Mouse (Mus musculus) hindbrain, embryonic 13.5 days (tissue): Measurements from ENCODE around the gene Mboat1. TPM values are rescaled to one million over a fixed set of nuclear protein-coding genes. Genes with fewer than 3 reads are reported as not detected.

ENCODE experiments used
- ATAC-seq: fragments of 200-750 bp; cut with Nextera tagmentation; 2 replicates; pipeline ENCODE4 v1.8.0; 2017; ENCODE audit warnings: moderate TSS enrichment; ENCODE audit not compliant: low FRiP score
- H3K27ac ChIP-seq: fragments of 300-500 bp; sonication (generic); 2 replicates; pipeline ENCODE4 v1.5.1; 2015; ENCODE audit warnings: inconsistent platforms, mild to moderate bottlenecking, moderate library complexity
- H3K27me3 ChIP-seq: fragments of 300-500 bp; sonication (generic); 2 replicates; pipeline ENCODE4 v1.6.1; 2015; ENCODE audit warnings: mild to moderate bottlenecking, inconsistent platforms
- H3K36me3 ChIP-seq: fragments of 300-500 bp; sonication (generic); 2 replicates; pipeline ENCODE4 v1.6.1; 2015; ENCODE audit warnings: mild to moderate bottlenecking, inconsistent platforms
- H3K4me1 ChIP-seq: fragments of 300-500 bp; sonication (generic); replicated peaks from 2 replicates; pipeline ENCODE4 v1.6.1; 2015; ENCODE audit warnings: inconsistent platforms
- H3K4me2 ChIP-seq: fragments of 300-500 bp; sonication (generic); 2 replicates; pipeline ENCODE4 v1.6.1; 2015; ENCODE audit warnings: inconsistent platforms, mild to moderate bottlenecking, moderate library complexity
- H3K4me3 ChIP-seq: fragments of 300-500 bp; sonication (generic); 2 replicates; pipeline ENCODE4 v1.5.1; 2015; ENCODE audit warnings: mild to moderate bottlenecking, inconsistent platforms
- H3K9ac ChIP-seq: fragments of 300-500 bp; sonication (generic); 2 replicates; pipeline ENCODE4 v1.6.1; 2015; ENCODE audit warnings: mild to moderate bottlenecking, inconsistent platforms
- H3K9me3 ChIP-seq: fragments of 300-500 bp; sonication (generic); 2 replicates; pipeline ENCODE4 v1.6.1; 2016; ENCODE audit warnings: inconsistent platforms
- WGBS: fragments of 180-500 bp; shearing (Covaris S2); methylation state at CpG from one replicate; pipeline ENCODE4 v1.1.7; 2015; 5-methylcytosine and 5-hydroxymethylcytosine counted together
- polyA plus RNA-seq: library from polyadenylated mRNA; unstranded; fragments of >200 nt; fragmentation: Nextera tagmentation; extraction: Ambion mirVana; gene quantifications from 2 replicates; pipeline ENCODE4 v1.2.1, GENCODE M21; 2015

Mboat1 gene
- polyA plus RNA-seq, 1 experiment from 2014 or later: 2.6 TPM

GRCm38 (mm10) chr13:30258802-30259201 is 122.5 kb downstream of the Mboat1 start:
- Histone ChIP-seq H3K9ac (no peak overlapping the region), H3K27me3 (0 out of 2 replicates have a peak, but pooled peaks cover 3% of the 10 kb centered on the region), H3K36me3 (no peaks in the 10 kb centered on the region), H3K9me3 (no peaks in the 10 kb centered on the region), H3K4me2 (no peak overlapping the region), H3K27ac (no peak overlapping the region), H3K4me3 (no peak overlapping the region), H3K4me1 (peaks cover 8% of the 10 kb centered on the region)
- 67% methylated on average over 10 of the region's 10 CpGs for WGBS
- no peak for ATAC-seq

GRCm38 (mm10) chr13:30259326-30259725 is 123.0 kb downstream of the Mboat1 start:
- 95% methylated on average over 9 of the region's 9 CpGs for WGBS
- no peak for ATAC-seq

GRCm38 (mm10) chr13:30259912-30260560 is 123.7 kb downstream of the Mboat1 start:
- Histone ChIP-seq H3K9me3 (no peaks in the 10 kb centered on the region), H3K4me3 (no peak overlapping the region), H3K36me3 (no peaks in the 10 kb centered on the region), H3K4me1 (peaks cover 4% of the 10 kb centered on the region), H3K27ac (no peak overlapping the region), H3K9ac (no peak overlapping the region), H3K27me3 (0 out of 2 replicates have a peak, but pooled peaks cover 3% of the 10 kb centered on the region), H3K4me2 (no peak overlapping the region)
- peak; percentile 62; the same call in 1 of the 2 replicates for ATAC-seq
- WGBS: 14% methylated on average over 8 of the region's 8 CpGs

More at GRCm38 (mm10) chr13:30259326-30259725, 123.0 kb downstream of the Mboat1 start:
- no peak overlapping the region for H3K9ac ChIP-seq
- no peaks in the 10 kb centered on the region for H3K9me3 ChIP-seq
- no peak overlapping the region for H3K27ac ChIP-seq
- peaks cover 4% of the 10 kb centered on the region for H3K4me1 ChIP-seq
- H3K4me3 ChIP-seq: no peak overlapping the region
- no peaks in the 10 kb centered on the region for H3K36me3 ChIP-seq
- no peak overlapping the region for H3K4me2 ChIP-seq
- 0 out of 2 replicates have a peak, but pooled peaks cover 3% of the 10 kb centered on the region for H3K27me3 ChIP-seq

GRCm38 (mm10) chr13:30263681-30264080 is 127.4 kb downstream of the Mboat1 start:
- H3K4me1 ChIP-seq: peaks cover 4% of the 10 kb centered on the region
- H3K27me3 ChIP-seq: 0 out of 2 replicates have a peak, but pooled peaks cover 3% of the 10 kb centered on the region
- H3K36me3 ChIP-seq: no peaks in the 10 kb centered on the region
- no peaks in the 10 kb centered on the region for H3K9me3 ChIP-seq
- 0 out of 2 replicates have a peak, but pooled peaks have one; percentile 41 for ATAC-seq
- no peak overlapping the region for H3K4me2 ChIP-seq
- H3K4me3 ChIP-seq: no peak overlapping the region
- H3K27ac ChIP-seq: no peak overlapping the region
- 84% methylated on average over 2 of the region's 2 CpGs for WGBS
- no peak overlapping the region for H3K9ac ChIP-seq

- Histone ChIP-seq H3K4me3 (no peak overlapping the region), H3K9me3 (no peaks in the 10 kb centered on the region), H3K27me3 (0 out of 2 replicates have a peak, but pooled peaks cover 3% of the 10 kb centered on the region), H3K36me3 (no peaks in the 10 kb centered on the region), H3K27ac (no peak overlapping the region), H3K4me1 (peaks cover 4% of the 10 kb centered on the region; the same call in 1 of the 2 replicates), H3K4me2 (no peak overlapping the region), H3K9ac (no peak overlapping the region)
- 72% methylated on average over 12 of the region's 12 CpGs for WGBS
- no peak for ATAC-seq
Observed at GRCm38 (mm10) chr13:30264303-30264702, 128.0 kb downstream of the Mboat1 start.

- 82% methylated on average over 5 of the region's 5 CpGs for WGBS
- Histone ChIP-seq H3K4me1 (peaks cover 3% of the 10 kb centered on the region; the same call in 1 of the 2 replicates), H3K36me3 (no peaks in the 10 kb centered on the region), H3K9me3 (no peaks in the 10 kb centered on the region), H3K9ac (no peak overlapping the region), H3K27ac (no peak overlapping the region), H3K4me2 (no peak overlapping the region), H3K27me3 (0 out of 2 replicates have a peak, but pooled peaks cover 3% of the 10 kb centered on the region), H3K4me3 (no peak overlapping the region)
- no peak for ATAC-seq
Observed at GRCm38 (mm10) chr13:30264765-30265164, 128.5 kb downstream of the Mboat1 start.

GRCm38 (mm10) chr13:30266036-30266435 is 129.7 kb downstream of the Mboat1 start:
- no peak overlapping the region for H3K9ac ChIP-seq
- no peaks in the 10 kb centered on the region for H3K27me3 ChIP-seq
- no peak overlapping the region for H3K4me3 ChIP-seq
- no peak overlapping the region for H3K4me2 ChIP-seq
- 88% methylated on average over 11 of the region's 11 CpGs for WGBS
- H3K9me3 ChIP-seq: no peaks in the 10 kb centered on the region
- no peaks in the 10 kb centered on the region for H3K36me3 ChIP-seq
- no peak for ATAC-seq
- H3K4me1 ChIP-seq: no peaks in the 10 kb centered on the region
- H3K27ac ChIP-seq: no peak overlapping the region

GRCm38 (mm10) chr13:30272040-30272686 is 135.9 kb downstream of the Mboat1 start:
- peak; percentile 89 for ATAC-seq
- H3K4me1 ChIP-seq: no peaks in the 10 kb centered on the region
- WGBS: 19% methylated on average over 6 of the region's 6 CpGs
- no peaks in the 10 kb centered on the region for H3K27me3 ChIP-seq
- H3K9ac ChIP-seq: no peak overlapping the region
- no peaks in the 10 kb centered on the region for H3K9me3 ChIP-seq
- H3K4me3 ChIP-seq: no peak overlapping the region
- no peak overlapping the region for H3K27ac ChIP-seq
- H3K4me2 ChIP-seq: no peak overlapping the region
- H3K36me3 ChIP-seq: no peaks in the 10 kb centered on the region

Other genes starting within 250 kb of the Mboat1 start
- 4.9 and 5.3 TPM in 2 replicates for gene E2f3, start 150.4 kb upstream of the Mboat1 start, polyA plus RNA-seq
- 0.40 and 1.3 TPM in 2 replicates for gene Agtr1a, start 200.0 kb downstream of the Mboat1 start, polyA plus RNA-seq